Mouse (Mus musculus) small intestine, adult 2 months (tissue): ENCODE data around the gene Rint1. TPM values are rescaled to one million over a fixed set of nuclear protein-coding genes. Genes with fewer than 3 reads are reported as not detected.

Source experiments
- H3K27ac ChIP-seq: fragments of 200-500 bp; 2 replicates; pipeline ENCODE4 v1.5.1; 2012; ENCODE audit warnings: low read depth, low read length, control low read depth, inconsistent platforms; ENCODE audit not compliant: insufficient read depth
- H3K27me3 ChIP-seq: fragments of 200-500 bp; 2 replicates; pipeline ENCODE4 v1.6.1; 2012; ENCODE audit warnings: mild to moderate bottlenecking, moderate library complexity, low read length, inconsistent platforms; ENCODE audit not compliant: control insufficient read depth, insufficient read depth
- H3K36me3 ChIP-seq: fragments of 200-500 bp; 2 replicates; pipeline ENCODE4 v1.6.1; 2012; ENCODE audit warnings: mild to moderate bottlenecking, low read length, control low read depth, inconsistent platforms; ENCODE audit not compliant: control insufficient read depth, insufficient read depth
- H3K4me1 ChIP-seq: fragments of 200-500 bp; 2 replicates; pipeline ENCODE4 v1.6.1; 2012; ENCODE audit warnings: low read length, inconsistent platforms, mixed read lengths; ENCODE audit not compliant: control insufficient read depth, insufficient read depth, insufficient read length
- H3K4me3 ChIP-seq: fragments of 200-500 bp; 2 replicates; pipeline ENCODE4 v1.5.1; 2012; ENCODE audit warnings: low read depth, mild to moderate bottlenecking, control low read depth, inconsistent platforms, low read length, moderate library complexity
- CTCF ChIP-seq: fragments of 200-500 bp; IDR thresholded peaks from 2 replicates; pipeline ENCODE4 v1.5.1; 2012; ENCODE audit warnings: low read depth, mild to moderate bottlenecking, control low read depth, inconsistent platforms, low read length, moderate library complexity, mixed read lengths; ENCODE audit not compliant: insufficient replicate concordance, insufficient read length; ENCODE audit errors: extremely low read depth
- POLR2A ChIP-seq: fragments of 200-500 bp; IDR thresholded peaks from 2 replicates; pipeline ENCODE4 v1.6.1; 2012; ENCODE audit warnings: low read depth, mild to moderate bottlenecking, control low read depth, inconsistent platforms, low read length, moderate library complexity
- WGBS: fragments of 180-500 bp; shearing (Covaris S2); methylation state at CpG from one replicate; pipeline ENCODE4 v1.1.7; 2018; 5-methylcytosine and 5-hydroxymethylcytosine counted together
- polyA plus RNA-seq: library from polyadenylated mRNA; depleted of rRNA; stranded (reverse); fragments of >200 nt; gene quantifications from 2 replicates; pipeline ENCODE4 v1.2.3, GENCODE M21; 2012; rRNA removed

Rint1 gene
- polyA plus RNA-seq, 1 experiment: 3.9 TPM

DNA sequence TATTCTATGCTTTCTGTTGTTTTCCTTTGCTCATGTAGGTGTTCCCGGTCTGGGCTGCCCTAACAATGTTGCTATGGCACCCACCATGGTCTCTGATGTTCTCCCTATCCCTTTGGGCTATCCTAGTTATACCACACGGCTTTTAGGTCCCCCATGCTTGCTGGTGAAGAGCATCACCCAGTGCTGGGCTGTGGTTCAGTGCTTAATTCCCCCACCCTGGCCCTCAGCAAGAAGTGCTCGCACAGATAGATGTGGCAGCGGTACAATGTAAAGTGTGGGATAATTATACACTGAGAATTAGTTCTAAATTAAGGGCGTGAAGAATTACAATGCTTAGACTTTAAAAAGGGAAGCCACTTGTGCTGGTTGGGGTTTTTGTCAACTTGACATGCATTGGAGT is 78.4 kb downstream of the Rint1 start:
- Histone ChIP-seq H3K4me1 (no peaks in the 10 kb centered on the region), H3K4me3 (no peak overlapping the region), H3K27me3 (no peaks in the 10 kb centered on the region), H3K36me3 (no peaks in the 10 kb centered on the region), H3K27ac (no peak overlapping the region)
- WGBS: 90% methylated on average over 5 of the region's 5 CpGs
- TF ChIP-seq CTCF (no peak), POLR2A (no peak)

Other genes with a start within 250 kb of the Rint1 start
- gene Srpk2, start 103.1 kb upstream of the Rint1 start, polyA plus RNA-seq: 0.61 and 0.91 TPM in 2 replicates
- gene Pus7, start 4.0 kb upstream of the Rint1 start, polyA plus RNA-seq: 1.1 TPM in 2 replicates
- gene Tomm7, start 56.5 kb downstream of the Rint1 start, polyA plus RNA-seq: 4.0 and 10.7 TPM in 2 replicates
- gene Fam126a, start 243.0 kb downstream of the Rint1 start, polyA plus RNA-seq: 0.96 and 1.1 TPM in 2 replicates